Mouse (Mus musculus): ENCODE measurements around the gene Nkapd1. TPM values are rescaled to one million over a fixed set of nuclear protein-coding genes. Genes with fewer than 3 reads are reported as not detected.
A peak's percentile ranks its signal among the peaks of the same experiment; 100 is the strongest.

The Nkapd1 gene
- polyA plus RNA-seq, 1 experiment from 2014 or later, result 40.6 TPM

- H3K36me3 ChIP-seq (ENCODE audit: inconsistent target), result peaks cover 14% of the 10 kb centered on the region; the same call in 1 of the 2 replicates
- H3K79me2 ChIP-seq (ENCODE audit: inconsistent target), result peaks cover 38% of the 10 kb centered on the region
- no peak overlapping the region for H3K27ac ChIP-seq
- WGBS (ENCODE audit: missing documents), result 62% methylated on average over 9 of the region's 9 CpGs
- peak overlapping the region; percentile 76 for H3K4me3 ChIP-seq (ENCODE audit: inconsistent target)
Observed at GRCm38 (mm10) chr9:50617794-50618330, 598 bp upstream of the Nkapd1 start.

GRCm38 (mm10) chr9:50616161-50616560, 1.1 kb downstream of the Nkapd1 start:
- no peak overlapping the region for H3K27ac ChIP-seq
- H3K36me3 ChIP-seq (ENCODE audit: inconsistent target), result peaks cover 26% of the 10 kb centered on the region
- peaks cover 44% of the 10 kb centered on the region for H3K79me2 ChIP-seq (ENCODE audit: inconsistent target)
- 45% methylated on average over 10 of the region's 11 CpGs for WGBS (ENCODE audit: missing documents)
- peak overlapping the region; percentile 76 for H3K4me3 ChIP-seq (ENCODE audit: inconsistent target)

GRCm38 (mm10) chr9:50612115-50612514, 5.1 kb downstream of the Nkapd1 start:
- no peak overlapping the region for H3K4me3 ChIP-seq (ENCODE audit: inconsistent target)
- H3K79me2 ChIP-seq (ENCODE audit: inconsistent target), result peaks cover 53% of the 10 kb centered on the region
- H3K27ac ChIP-seq, result no peak overlapping the region
- peaks cover 65% of the 10 kb centered on the region for H3K36me3 ChIP-seq (ENCODE audit: inconsistent target)
- WGBS (ENCODE audit: missing documents), result 90% methylated on average over 4 of the region's 4 CpGs

- peak overlapping the region; percentile 71 for H3K27ac ChIP-seq
- 3% methylated on average over 6 of the region's 6 CpGs for WGBS (ENCODE audit: missing documents)
- peaks cover 40% of the 10 kb centered on the region for H3K36me3 ChIP-seq (ENCODE audit: inconsistent target)
- H3K4me3 ChIP-seq (ENCODE audit: inconsistent target), result peak overlapping the region; percentile 98
- H3K79me2 ChIP-seq (ENCODE audit: inconsistent target), result peaks cover 61% of the 10 kb centered on the region
Observed at GRCm38 (mm10) chr9:50604338-50604737, 12.9 kb downstream of the Nkapd1 start.

GRCm38 (mm10) chr9:50603998-50604324, 13.3 kb downstream of the Nkapd1 start:
- Histone ChIP-seq H3K4me3 (ENCODE audit: inconsistent target) (peak overlapping the region; percentile 98), H3K36me3 (ENCODE audit: inconsistent target) (peaks cover 40% of the 10 kb centered on the region), H3K27ac (peak overlapping the region; percentile 71), H3K79me2 (ENCODE audit: inconsistent target) (peaks cover 65% of the 10 kb centered on the region)
- WGBS (ENCODE audit: missing documents), result 3% methylated on average over 22 of the region's 24 CpGs

GRCm38 (mm10) chr9:50603189-50603997, 13.9 kb downstream of the Nkapd1 start, which contains the start of the genes Sdhd and Timm8b:
Sdhd (minus strand) TSS chr9:50603812.
Timm8b (plus strand) TSS chr9:50603910.
- H3K36me3 ChIP-seq (ENCODE audit: inconsistent target), result peaks cover 40% of the 10 kb centered on the region
- H3K79me2 ChIP-seq (ENCODE audit: inconsistent target), result peaks cover 67% of the 10 kb centered on the region
- WGBS (ENCODE audit: missing documents), result 1% methylated on average over 48 of the region's 48 CpGs
- H3K4me3 ChIP-seq (ENCODE audit: inconsistent target), result peak within 1 kb of the TSS; percentile 98
- H3K27ac ChIP-seq, result peak within 1 kb of the TSS; percentile 71

- 72% methylated on average over 7 of the region's 7 CpGs for WGBS (ENCODE audit: missing documents)
- Histone ChIP-seq H3K4me3 (ENCODE audit: inconsistent target) (peak overlapping the region; percentile 98), H3K79me2 (ENCODE audit: inconsistent target) (peaks cover 67% of the 10 kb centered on the region), H3K27ac (peak overlapping the region; percentile 71; the same call in 1 of the 2 replicates), H3K36me3 (ENCODE audit: inconsistent target) (peaks cover 40% of the 10 kb centered on the region)
Observed at GRCm38 (mm10) chr9:50602055-50602845, 15.0 kb downstream of the Nkapd1 start.

GRCm38 (mm10) chr9:50601536-50601935, 15.7 kb downstream of the Nkapd1 start:
- no peak overlapping the region for H3K4me3 ChIP-seq (ENCODE audit: inconsistent target)
- H3K79me2 ChIP-seq (ENCODE audit: inconsistent target), result peaks cover 67% of the 10 kb centered on the region
- 76% methylated on average over 6 of the region's 6 CpGs for WGBS (ENCODE audit: missing documents)
- no peak overlapping the region for H3K27ac ChIP-seq
- peaks cover 42% of the 10 kb centered on the region for H3K36me3 ChIP-seq (ENCODE audit: inconsistent target)

GRCm38 (mm10) chr9:50596973-50597372, 20.3 kb downstream of the Nkapd1 start:
- Histone ChIP-seq H3K79me2 (ENCODE audit: inconsistent target) (peaks cover 32% of the 10 kb centered on the region), H3K4me3 (ENCODE audit: inconsistent target) (no peak overlapping the region), H3K36me3 (ENCODE audit: inconsistent target) (peaks cover 54% of the 10 kb centered on the region), H3K27ac (no peak overlapping the region)
- WGBS (ENCODE audit: missing documents), result 98% methylated on average over 8 of the region's 8 CpGs

- Histone ChIP-seq H3K79me2 (ENCODE audit: inconsistent target) (peaks cover 11% of the 10 kb centered on the region), H3K4me3 (ENCODE audit: inconsistent target) (no peak overlapping the region), H3K27ac (no peak overlapping the region), H3K36me3 (ENCODE audit: inconsistent target) (peaks cover 45% of the 10 kb centered on the region)
- WGBS (ENCODE audit: missing documents), result 96% methylated on average over 12 of the region's 12 CpGs
Observed at GRCm38 (mm10) chr9:50594794-50595417, 22.4 kb downstream of the Nkapd1 start.

GRCm38 (mm10) chr9:50593544-50593943, 23.7 kb downstream of the Nkapd1 start:
- WGBS (ENCODE audit: missing documents), result 94% methylated on average over 2 of the region's 3 CpGs
- Histone ChIP-seq H3K4me3 (ENCODE audit: inconsistent target) (no peak overlapping the region), H3K27ac (no peak overlapping the region), H3K36me3 (ENCODE audit: inconsistent target) (peaks cover 32% of the 10 kb centered on the region), H3K79me2 (ENCODE audit: inconsistent target) (no peaks in the 10 kb centered on the region; the same call in 1 of the 2 replicates)

GRCm38 (mm10) chr9:50592955-50593354, 24.3 kb downstream of the Nkapd1 start:
- WGBS (ENCODE audit: missing documents), result 50% methylated on average over 6 of the region's 9 CpGs
- Histone ChIP-seq H3K27ac (no peak overlapping the region), H3K79me2 (ENCODE audit: inconsistent target) (no peaks in the 10 kb centered on the region), H3K4me3 (ENCODE audit: inconsistent target) (no peak overlapping the region), H3K36me3 (ENCODE audit: inconsistent target) (peaks cover 26% of the 10 kb centered on the region)

- Histone ChIP-seq H3K27ac (peak overlapping the region; percentile 69), H3K36me3 (ENCODE audit: inconsistent target) (peaks cover 6% of the 10 kb centered on the region), H3K4me3 (ENCODE audit: inconsistent target) (peak overlapping the region; percentile 9; the same call in 1 of the 2 replicates), H3K79me2 (ENCODE audit: inconsistent target) (no peaks in the 10 kb centered on the region)
- WGBS (ENCODE audit: missing documents), result 4% methylated on average over 7 of the region's 10 CpGs
Observed at GRCm38 (mm10) chr9:50590856-50591518, 26.3 kb downstream of the Nkapd1 start.

- H3K4me3 ChIP-seq (ENCODE audit: inconsistent target), result no peak overlapping the region
- H3K27ac ChIP-seq, result no peak overlapping the region
- 86% methylated on average over 4 of the region's 4 CpGs for WGBS (ENCODE audit: missing documents)
- no peaks in the 10 kb centered on the region for H3K79me2 ChIP-seq (ENCODE audit: inconsistent target)
- peaks cover 4% of the 10 kb centered on the region for H3K36me3 ChIP-seq (ENCODE audit: inconsistent target)
Observed at GRCm38 (mm10) chr9:50586955-50587354, 30.3 kb downstream of the Nkapd1 start.
